Mouse (Mus musculus) kidney, postnatal 36 days (tissue): ENCODE measurements at regions not wholly inside any gene's neighbourhood (a gene's known extent, or its start where the extent isn't known, plus 50 kb on each side); places are given as distances from the start of the nearest gene placed in this dataset.
A peak's percentile ranks its signal among the peaks of the same experiment; 100 is the strongest.

ENCODE experiments used
- DNase-seq, 2 experiments: peaks; one replicate each; pipeline ENCODE4 v3.0.0; 2021 to 2022; ENCODE audit warnings: mixed read lengths in 2 of 2

- no peak for DNase-seq
These were observed 223.5 kb upstream of the Rgma start for GRCm38 (mm10) chr7:73151586-73152467.

- no peak for DNase-seq
These were observed 221.6 kb upstream of the Rgma start for GRCm38 (mm10) chr7:73153668-73154067.

GRCm38 (mm10) chr7:73158833-73159232 is 216.5 kb upstream of the Rgma start:
- DNase-seq: no peak

- no peak for DNase-seq
These were observed 214.3 kb upstream of the Rgma start for GRCm38 (mm10) chr7:73160968-73161367.

- no peak for DNase-seq
These were observed 211.6 kb upstream of the Rgma start for GRCm38 (mm10) chr7:73163687-73164086.

- DNase-seq: no peak
These were observed 209.8 kb upstream of the Rgma start for GRCm38 (mm10) chr7:73165521-73165920.

GRCm38 (mm10) chr7:73169416-73169815 is 205.9 kb upstream of the Rgma start:
- DNase-seq: no peak

- DNase-seq: no peak
These were observed 202.7 kb upstream of the Rgma start for GRCm38 (mm10) chr7:73172615-73173014.

- no peak for DNase-seq
These were observed 191.5 kb upstream of the Rgma start for GRCm38 (mm10) chr7:73183761-73184160.

GRCm38 (mm10) chr7:73184208-73185070 is 190.9 kb upstream of the Rgma start:
- DNase-seq: no peak

- no peak for DNase-seq
These were observed 190.2 kb upstream of the Rgma start for GRCm38 (mm10) chr7:73185071-73185531.

GRCm38 (mm10) chr7:73185591-73185990 is 189.7 kb upstream of the Rgma start:
- DNase-seq: no peak

GRCm38 (mm10) chr7:73186501-73186900 is 188.8 kb upstream of the Rgma start:
- DNase-seq: no peak

GRCm38 (mm10) chr7:73191388-73192278 is 183.7 kb upstream of the Rgma start:
- DNase-seq: no peak

- DNase-seq: no peak
These were observed 182.5 kb upstream of the Rgma start for GRCm38 (mm10) chr7:73192839-73193238.

- no peak for DNase-seq
These were observed 180.0 kb upstream of the Rgma start for GRCm38 (mm10) chr7:73195306-73195705.

GRCm38 (mm10) chr7:73196851-73197531 is 178.3 kb upstream of the Rgma start:
- peak in 1 of 2 experiments; percentile 23 for DNase-seq

- no peak for DNase-seq
These were observed 177.2 kb upstream of the Rgma start for GRCm38 (mm10) chr7:73198069-73198468.

GRCm38 (mm10) chr7:73199967-73200366 is 175.3 kb upstream of the Rgma start:
- DNase-seq: no peak

GRCm38 (mm10) chr7:73201330-73201729 is 174.0 kb upstream of the Rgma start:
- no peak for DNase-seq

- DNase-seq: no peak
These were observed 168.1 kb upstream of the Rgma start for GRCm38 (mm10) chr7:73206922-73207811.
